Mouse (Mus musculus) kidney, postnatal 36 days (tissue): Measurements from ENCODE around the gene Atp2b2.
A peak's percentile ranks its signal among the peaks of the same experiment; 100 is the strongest.

Experiments used
- DNase-seq, 2 experiments: peaks; one replicate each; pipeline ENCODE4 v3.0.0; 2021 to 2022; ENCODE audit warnings: mixed read lengths in 2 of 2

Gene Atp2b2

DNA sequence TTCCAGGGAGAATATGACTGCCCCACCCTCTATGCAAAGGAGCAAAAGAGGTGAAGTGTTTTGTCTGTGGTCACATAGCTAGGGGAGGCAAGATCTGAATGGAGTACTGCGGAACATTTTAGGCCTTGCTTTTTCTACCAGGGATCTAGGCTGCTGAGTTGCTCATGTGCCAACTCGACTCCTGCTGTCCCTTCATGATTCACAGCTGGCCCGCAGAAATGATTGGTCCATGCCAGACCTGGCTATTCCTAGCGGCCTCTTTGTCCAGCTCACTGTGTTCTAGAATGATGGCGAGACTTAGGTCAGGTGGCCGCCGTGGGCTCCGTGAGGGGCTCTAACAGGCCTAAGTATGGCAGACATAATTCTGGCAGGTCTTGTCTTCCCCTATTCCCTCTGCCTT is 103.0 kb downstream of the Atp2b2 start:
- no peak for DNase-seq

DNA sequence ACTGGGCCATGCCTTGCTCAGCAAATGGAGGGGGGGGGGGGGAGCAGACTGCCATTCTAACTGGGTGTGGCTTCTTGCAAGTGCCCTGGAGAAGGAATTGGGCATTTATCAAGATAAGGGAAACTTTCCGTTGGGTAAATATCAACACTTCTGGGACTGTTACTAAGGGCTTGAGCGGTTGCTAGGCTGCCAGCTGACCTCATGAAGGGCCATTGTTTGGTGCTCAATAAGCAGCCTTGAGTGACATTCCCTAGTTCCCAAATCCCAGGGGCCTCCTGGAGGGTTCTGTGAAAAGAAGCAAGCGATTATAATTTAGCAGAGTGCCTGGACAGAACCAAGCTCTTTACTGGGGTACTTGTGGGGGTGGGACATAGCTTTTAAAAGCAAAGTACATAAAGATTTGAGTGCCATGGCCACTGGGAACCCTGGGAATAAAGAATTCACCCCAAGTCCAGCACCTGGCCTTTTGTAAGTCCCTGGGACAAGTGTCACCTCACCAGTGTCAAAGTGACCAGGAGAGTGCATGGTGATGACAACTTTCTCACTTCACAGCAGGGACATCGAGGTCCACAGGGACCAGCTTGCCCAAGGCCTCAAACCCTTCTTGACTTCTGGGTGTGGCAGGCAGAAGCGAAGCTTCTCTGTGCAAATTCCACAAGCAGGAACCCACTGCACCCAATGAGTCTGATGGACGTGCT is 105.5 kb downstream of the Atp2b2 start:
- DNase-seq = no peak

DNA sequence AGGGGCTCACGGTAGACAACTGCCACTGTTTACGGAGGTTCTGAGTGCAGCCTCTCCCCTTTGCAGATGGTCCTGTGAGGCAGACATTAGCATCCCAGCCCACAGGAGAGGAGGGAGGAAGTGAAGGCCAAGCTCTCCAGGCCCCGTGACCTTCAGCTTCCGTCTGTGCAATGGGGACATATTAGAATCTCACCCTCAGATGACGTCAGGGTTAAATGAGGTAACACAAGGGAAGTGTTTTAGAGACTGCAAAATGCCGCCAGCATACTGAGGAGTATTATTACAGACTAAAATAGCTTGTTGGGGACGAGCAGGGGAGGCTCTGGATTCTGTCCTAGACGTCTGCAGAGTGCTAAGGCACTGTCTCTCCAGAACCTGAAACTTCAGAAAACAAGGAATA is 106.3 kb downstream of the Atp2b2 start:
- no peak for DNase-seq

DNA sequence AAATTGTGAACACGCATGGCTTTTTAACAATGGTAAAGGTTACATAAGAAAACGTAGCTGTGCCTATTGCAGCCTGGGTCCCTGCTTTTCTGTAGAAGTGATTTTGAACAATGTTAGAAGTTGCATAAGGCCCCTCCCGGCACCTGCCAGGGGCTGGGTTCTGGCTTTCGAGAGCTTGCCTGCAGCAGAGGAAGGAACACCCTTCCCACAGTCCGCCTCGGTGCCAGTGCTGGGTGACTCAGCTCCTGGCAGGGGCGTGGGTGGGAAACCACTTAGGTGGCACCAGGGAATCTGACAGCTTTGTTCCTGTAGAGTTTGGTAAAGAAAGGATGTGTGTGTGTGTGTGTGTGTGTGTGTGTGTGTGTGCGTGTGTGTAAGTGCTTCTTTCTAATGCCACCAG is 107.7 kb downstream of the Atp2b2 start:
- no peak for DNase-seq

DNA sequence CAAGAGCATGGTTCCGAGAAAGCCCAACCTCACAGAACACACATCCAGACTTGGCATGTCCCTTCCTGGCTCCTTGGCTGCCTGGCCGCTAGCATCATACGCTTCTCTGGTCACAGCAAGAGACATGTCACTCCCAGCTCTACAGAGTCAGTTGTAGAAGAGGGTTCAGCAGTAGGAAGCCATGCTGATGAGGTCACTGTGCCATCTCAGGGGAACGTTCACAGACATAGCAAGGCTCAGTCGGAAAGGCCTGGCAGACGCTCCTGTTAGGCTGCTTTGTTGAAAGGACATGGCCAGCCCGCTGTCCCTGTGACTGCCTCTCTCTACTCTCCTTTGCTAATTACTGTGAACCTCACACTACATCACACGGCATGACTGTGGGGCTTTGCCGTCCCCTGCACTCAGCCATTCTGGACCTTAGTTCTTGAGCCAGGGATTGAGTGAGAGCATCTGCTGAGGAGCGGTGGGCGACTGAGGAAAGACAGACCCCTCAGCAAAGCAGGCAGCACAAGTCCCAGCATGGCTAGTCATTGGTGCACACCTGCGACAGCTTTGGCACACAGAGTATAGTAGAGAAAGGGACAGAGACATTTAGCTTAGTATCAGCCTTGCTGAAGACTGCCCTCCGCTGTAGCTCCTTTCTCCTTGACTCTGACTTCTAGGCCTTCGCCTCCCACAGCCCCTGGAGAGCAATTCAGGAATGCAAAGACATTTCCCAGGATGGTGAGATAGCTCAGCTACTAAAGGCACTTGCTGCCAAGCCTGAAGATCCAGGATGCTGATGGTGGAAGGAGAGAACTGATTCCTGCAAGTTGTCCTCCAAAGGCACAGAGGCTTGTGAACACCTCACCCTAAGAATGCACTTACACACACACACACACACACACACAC is 108.9 kb downstream of the Atp2b2 start:
- DNase-seq = no peak

DNA sequence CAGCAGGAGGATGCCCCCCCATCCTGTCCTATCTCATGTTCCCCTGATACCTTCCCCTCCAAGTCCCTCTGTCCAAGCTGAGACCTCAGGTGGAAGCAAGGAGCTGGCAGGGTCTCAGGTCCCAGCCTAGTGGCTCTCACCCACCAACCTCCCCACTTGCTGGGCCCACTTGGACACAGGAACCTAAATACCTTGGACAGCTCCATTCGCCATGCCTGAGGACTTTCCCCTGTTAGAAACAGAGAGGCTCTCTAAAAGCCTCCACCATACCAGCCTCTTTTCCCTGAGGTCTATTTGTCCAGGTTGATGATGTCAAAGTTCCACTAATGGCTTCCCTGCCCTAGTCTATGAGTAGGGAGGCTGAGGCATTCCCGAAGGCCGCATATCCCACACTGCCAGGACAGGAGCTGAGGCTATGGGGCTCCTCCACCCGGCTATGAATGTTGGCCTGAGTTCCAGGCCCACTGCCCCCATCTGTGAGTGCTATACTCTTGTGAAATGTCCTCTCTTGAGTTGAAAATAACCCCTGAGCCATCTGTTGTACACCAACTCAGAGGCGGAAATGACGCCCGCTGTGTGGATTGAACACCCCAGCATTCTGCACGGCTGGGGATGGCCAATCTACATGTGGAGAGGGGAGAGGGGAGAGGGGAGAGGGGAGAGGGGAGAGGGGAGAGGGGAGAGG is 113.1 kb downstream of the Atp2b2 start:
- no peak for DNase-seq

DNA sequence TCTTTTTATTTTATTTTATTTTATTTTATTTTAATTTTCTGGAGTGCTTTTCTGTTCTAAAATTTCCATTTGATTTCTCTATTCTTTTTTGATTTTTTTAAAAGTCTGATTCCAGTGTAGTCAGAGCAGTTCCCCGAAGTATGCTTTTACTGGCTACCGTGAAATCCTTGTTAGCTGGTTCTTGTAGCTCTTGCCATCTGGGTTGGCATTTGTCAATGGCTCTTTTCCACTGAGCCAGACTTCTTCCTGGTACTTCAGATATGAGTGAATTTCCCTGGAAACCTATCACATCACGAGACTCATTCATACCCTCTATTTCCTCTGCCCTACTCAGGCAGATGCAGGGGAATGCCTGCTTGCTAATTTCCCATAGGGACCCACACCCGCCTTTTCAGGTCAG is 119.2 kb downstream of the Atp2b2 start:
- no peak for DNase-seq

DNA sequence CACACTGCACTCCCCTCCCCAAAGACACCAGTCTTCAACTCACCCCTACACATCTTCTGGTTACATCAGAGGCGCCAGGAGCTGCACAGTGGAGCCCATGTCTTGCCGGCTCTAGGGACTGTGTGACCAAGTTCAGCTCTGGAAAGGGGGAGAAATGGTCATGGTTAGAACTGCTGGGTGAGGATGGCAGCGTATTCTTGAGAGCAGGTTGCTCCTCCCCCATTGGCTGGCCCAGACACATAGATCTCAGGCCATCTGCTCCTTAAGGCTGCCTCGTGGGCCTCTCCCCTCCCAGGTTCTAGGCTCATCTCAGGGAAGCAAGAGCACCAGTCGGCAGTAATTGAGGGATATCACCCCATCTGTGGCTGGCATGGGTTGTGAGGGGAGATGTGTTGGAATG is 121.9 kb downstream of the Atp2b2 start:
- DNase-seq = no peak

DNA sequence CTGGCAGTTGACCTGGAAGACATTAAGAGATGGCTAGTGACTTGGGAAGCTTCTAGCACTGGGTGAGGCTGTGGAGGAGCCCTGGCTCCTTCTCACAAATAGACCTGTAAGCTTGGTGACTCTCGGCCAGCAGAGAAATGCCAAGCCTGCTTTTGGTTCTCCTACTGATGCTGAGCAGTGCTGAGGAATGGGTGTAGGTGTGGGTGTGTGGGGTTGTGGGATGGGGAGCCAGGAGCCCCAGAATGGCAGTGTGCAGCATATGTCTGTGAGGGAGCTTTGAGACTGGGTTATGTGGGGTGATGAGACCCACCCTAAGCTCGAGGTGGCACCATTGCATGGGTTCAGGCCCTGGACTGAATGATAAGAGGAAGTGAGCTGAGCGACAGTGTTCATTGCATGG is 129.7 kb downstream of the Atp2b2 start:
- DNase-seq = no peak

DNA sequence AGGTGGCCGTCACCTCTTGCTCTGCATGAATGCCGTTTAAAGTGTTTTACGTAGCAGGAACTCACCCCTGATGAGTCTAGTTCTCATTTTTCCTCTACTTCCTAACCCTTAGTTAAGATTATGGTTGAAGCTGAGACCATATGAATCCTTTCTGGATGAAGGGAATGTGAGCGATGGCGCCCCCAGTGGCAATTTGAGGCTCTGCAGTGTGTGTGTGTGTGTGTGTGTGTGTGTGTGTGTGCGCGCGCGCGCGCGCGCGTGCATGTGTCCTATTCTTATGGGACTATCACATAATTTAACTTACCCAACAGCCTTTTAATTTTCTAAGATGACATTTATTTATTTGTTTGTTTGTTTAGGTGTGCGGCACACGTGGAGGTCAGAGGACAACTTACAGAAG is 131.3 kb downstream of the Atp2b2 start:
- DNase-seq = peak in 1 of 2 experiments; percentile 13

DNA sequence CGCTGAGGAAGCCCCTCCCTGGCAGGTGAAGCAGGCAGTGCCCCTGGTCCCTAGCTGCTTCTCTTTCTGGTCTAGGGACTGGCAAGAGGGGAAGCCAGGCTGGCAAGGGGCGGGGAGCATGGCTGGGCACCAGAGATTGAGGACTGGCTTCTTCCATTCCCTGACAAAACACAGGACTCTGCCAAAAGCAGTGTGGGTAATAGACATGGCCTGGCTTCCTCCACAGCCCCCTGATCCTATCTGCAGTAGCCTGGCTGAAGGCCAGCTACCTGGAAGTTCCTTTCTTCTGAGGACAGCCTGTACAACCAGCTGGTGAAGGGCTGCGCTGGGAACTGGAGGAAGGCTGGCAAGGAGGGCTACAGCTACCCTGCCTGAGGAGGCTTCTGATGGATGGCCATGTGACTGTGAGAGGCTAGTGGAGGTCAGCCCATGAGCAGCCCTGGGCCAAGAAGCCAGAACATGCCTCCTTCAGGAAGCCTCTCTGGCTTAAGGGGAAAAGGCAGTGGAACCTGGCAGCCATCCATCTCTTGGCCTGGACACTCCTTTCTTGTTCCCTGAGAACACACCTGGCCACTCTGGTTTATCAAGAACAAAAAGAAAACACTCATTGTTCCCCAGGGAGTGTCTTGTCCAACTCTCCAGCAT is 131.9 kb downstream of the Atp2b2 start:
- DNase-seq = no peak

DNA sequence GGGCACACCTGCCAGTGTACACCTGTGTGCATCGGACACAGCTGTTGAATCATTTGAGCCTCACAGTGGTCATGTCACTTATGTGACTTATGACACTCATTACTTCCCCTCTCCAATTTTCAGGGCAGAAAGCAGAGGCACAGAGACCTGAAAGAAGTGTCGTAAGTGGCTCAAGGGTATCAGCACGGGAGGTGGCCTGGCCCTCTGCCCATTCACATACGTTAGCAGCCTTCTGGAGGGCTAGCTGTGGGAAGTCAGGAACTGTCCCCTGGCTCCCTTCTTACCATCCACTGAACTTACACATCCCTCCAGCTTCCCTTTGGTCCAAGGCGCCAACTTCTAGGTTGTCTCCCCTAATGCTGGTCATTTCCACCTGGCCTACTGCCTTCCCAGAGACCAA is 132.6 kb downstream of the Atp2b2 start:
- no peak for DNase-seq

DNA sequence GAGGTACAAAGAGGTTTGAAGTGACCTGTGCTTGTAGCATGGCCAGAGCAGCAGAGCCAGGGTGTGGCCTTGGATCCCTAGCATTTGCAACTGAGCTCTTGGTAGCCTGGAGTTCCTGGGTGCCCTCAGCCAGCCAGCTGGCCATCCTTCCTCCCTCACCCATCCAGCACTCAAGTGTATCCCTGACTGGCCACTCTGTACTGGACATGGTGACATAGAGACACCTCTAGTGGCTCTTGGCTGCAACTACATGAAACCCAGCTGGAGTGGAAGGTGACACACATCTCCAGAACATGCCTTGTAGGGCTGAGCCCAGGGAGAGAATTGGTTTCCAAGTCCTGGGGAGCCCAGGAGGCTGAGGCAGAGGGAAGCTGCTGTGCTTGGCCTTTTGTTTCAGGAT is 134.3 kb downstream of the Atp2b2 start:
- DNase-seq = peak in 1 of 2 experiments; percentile 12

DNA sequence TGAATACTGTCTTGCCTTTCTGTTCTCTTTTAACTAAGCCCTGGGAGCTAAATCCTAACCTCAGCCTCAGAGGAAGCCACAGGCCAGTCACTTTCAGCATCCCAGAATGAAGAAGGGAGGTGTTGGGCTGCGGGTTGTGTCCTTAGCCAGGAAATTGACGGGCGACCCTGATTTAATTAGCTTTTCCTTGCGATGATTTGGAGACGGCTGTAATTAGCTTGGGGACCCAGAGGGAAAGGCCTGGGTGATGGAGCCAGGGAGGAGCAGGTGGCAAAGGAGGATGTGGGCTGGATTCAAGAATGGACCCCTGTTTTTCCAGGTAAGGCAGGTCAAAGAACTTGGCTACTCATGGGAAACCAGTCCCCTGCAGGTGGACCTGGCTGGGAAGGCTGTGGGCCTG is 138.0 kb downstream of the Atp2b2 start:
- DNase-seq = no peak

DNA sequence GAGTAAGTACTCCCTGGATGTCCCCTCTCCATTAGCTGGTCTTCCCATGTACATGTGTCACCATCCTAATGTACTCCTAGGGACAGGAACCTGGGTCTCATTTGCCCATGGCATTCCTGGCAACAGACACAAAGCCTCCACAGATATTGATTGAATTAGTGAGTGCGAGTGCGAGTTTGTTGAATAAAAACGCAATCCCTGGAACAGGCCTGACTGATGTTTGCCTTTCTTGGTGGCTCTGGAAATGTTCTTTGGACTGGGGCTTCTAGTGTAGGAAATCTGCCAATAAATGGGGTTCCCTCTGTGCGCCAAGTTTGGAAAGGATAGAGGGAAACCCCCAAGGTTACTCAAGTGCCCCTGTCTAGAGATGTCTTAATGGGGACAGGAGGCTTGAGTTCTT is 146.4 kb downstream of the Atp2b2 start:
- no peak for DNase-seq

DNA sequence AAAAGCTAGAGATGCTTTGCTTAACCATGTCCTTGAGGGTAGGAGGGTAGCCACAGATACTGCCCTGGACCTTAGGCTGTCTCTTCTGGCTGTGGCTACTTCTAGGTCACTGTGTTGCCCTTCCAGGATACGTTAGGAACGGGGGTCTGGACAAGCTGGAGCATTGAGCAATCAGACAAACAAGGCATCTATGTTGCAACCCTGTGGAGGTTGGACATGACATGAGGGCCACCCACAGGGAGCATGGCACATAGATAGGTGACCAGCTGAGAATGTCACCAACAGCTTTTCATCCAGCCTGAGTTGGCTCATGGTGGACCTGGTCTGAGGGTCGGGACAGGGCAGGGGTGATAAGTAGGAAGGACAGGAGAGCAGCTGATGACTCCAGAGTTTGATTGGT is 148.4 kb downstream of the Atp2b2 start:
- DNase-seq = no peak

DNA sequence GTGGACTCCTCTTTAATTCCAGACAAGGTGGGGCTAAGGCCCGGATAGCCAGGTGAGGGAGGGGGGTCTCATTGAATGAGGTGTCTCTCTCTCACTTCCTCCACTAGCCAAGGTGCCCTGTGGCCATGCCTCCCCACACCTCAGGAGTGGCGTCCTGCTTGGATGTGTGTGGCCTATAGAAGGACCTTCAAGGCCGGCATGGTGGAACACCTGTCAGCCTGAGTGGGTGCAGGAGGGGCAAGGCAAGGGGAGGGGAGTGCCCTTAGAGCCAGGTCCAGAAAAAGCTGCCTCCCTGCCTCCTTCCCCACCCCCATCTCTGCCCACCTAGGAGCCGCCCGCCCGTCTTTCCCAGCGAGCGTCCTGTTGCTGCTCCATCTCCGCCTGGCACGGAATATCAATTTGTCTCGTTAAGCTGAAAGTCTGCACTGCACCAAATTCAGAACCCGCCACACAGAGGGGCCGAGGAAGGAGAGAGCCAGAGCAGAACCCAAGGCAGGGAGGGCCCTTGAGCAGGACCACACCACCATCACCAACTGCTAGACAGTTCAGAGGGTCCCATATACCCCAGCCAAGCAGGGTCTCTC is 150.2 kb downstream of the Atp2b2 start:
- DNase-seq = no peak

DNA sequence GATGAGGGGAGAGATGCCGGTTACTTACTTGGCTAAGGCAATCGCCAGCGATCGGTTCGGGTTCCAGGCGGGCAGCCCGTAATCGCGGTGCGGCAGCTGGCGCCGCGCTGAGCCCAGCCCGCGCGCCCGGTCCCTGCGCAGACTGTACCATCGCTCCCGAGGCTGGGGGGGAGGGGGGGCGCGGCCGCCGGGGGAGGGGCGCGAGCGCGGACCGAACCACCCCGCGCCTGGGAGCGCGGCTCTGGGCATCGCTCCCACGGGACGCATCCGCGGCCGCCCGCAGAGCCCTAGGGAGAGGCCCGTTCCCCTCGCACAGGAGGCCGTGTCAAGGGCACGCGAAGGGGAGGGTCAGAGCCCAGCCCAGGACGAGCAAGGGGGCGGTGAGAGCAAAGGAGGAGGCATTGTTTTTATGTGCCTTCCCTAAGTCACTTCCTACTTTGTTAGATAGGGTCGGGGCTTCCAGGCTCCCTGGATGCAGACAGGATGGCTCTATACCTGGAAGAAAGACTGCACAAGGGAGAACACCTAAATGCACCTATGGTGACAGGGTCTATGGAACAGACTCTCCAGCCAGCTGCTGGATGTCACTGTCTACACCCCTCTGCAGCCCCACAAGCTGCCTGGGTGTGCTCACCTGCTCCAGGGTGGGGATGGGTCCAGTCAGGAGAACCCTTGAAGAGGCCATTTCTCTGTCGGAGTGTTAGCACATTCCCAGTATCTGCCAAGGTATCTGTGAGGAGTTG is 151.0 kb downstream of the Atp2b2 start:
- no peak for DNase-seq

DNA sequence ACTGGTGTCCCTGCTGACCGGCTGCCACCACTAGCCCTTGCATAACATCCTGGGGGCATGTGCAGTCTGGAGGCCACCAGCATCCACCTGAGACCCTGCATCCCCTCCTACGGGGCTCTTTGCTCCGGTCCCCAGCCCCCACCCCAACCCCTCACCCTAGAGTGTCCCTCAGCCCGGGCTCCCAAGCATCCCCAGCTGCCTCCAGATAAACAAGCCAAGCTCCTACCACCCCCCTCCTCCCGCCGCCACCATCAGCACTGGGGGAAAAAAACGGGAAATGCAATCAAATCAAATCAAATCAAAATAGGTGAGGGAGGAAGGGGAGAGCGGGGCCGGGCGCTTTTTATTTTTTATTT is 151.6 kb downstream of the Atp2b2 start:
- no peak for DNase-seq

DNA sequence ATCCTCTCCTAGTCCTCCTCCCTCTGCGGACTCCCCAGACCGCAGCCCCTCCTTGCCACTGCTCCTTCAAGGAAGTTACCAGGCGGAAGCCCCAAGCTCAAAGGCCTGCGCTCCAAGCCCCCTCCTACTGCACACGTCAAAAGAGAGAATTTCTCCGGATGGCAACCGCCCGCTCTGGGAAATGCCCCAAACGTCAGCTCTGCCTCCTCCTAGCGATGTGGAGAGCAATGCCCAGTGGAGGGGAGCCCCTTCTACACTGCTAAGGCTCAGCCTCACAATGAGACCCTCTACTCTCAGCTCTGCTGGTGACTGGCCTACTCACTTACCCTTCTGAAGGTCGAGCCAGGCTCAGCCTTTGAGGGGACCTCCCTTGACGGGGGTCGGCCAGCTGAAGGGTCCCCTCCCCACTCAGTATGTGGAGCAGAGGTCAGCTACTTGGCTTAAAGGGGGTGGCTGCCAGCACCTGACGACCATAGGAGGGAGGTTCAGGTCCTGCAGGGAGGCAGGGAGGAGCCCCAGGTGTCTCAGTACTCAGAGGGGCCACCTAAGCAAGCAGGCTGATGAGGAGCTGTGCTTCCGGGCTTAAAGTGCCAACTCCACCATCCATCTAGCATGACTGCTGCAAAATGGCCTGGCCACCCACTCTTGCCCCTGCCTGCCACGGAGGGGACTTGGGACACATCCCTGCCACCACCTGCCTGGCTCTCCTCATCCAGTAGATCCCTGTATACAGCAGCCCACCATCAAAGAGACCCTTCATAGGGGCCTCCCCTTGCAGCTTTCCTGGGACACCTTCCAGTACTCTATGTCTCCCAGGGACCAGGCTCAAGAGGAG is 152.2 kb downstream of the Atp2b2 start:
- DNase-seq = no peak

DNA sequence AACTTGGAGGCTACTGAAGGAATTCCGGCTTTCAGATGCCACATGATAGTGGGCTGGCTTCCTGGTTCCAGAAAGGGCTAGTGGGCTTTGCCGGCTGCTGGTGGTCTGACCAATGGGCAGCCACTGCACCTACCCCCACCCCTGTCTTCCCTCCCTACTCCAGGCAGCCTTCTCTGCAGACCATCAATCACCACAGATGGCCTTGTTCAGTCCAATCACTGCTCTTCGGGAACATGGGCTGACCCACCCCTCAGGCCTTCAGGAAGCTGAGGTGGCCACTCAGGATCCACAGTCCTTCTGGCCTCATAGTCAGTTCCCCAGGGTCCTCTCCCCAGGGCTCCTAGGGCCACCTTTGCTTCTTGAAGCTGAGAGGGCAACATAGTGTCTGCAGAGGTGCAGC is 153.2 kb downstream of the Atp2b2 start:
- DNase-seq = no peak
